Mouse (Mus musculus) c-Kit-positive CD71-positive TER-119-positive erythroid progenitor cells, embryonic 14.5 days (primary cell): ENCODE measurements around the gene Grasp.
A peak's percentile ranks its signal among the peaks of the same experiment; 100 is the strongest.

Experiments used
- DNase-seq: peaks from one replicate; pipeline ENCODE4 v3.0.0-alpha.2; 2013; ENCODE audit warnings: low spot score

Gene Grasp

DNA sequence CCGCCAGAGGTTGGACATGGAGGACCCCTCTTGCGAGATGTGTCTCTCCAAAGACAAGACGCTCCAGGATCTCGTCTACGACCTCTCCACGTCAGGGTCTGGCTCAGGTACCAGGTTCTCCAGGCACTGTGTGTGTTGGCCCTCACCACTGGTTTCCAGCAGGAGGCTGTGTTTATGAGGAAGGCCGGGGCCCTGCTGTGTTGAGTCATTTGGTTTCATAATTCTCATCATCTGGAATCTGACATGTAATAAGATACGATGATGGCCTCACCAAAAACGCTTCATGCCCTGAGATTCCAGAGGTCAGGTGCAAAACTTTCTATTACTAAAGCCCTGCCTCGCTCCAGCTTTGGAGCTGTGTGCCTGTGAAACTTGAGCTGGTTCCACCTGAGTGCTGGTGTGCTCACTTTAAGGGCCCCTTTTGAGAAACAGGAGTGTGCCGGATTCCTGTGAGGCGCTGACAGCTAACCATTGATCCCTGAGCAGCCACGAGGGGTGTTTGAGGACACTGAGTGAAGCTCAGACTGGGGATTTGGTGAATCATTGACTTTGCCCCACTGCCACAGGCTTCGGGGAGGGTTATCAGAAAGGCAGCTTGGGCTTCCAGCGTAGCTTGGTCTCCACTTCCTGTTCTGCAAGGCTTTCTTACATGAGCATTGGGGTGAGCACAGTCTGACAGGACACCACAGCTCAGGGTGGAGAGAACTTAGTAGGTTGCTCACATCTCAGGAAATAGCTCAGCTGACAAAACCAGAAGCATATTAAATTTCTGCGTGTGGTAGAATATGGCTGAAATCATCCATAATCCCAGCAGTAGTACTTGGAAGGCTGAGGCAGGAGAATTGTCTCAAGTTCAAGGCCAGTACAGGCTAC, 28.8 kb upstream of the Grasp start:
- DNase-seq, result no peak

DNA sequence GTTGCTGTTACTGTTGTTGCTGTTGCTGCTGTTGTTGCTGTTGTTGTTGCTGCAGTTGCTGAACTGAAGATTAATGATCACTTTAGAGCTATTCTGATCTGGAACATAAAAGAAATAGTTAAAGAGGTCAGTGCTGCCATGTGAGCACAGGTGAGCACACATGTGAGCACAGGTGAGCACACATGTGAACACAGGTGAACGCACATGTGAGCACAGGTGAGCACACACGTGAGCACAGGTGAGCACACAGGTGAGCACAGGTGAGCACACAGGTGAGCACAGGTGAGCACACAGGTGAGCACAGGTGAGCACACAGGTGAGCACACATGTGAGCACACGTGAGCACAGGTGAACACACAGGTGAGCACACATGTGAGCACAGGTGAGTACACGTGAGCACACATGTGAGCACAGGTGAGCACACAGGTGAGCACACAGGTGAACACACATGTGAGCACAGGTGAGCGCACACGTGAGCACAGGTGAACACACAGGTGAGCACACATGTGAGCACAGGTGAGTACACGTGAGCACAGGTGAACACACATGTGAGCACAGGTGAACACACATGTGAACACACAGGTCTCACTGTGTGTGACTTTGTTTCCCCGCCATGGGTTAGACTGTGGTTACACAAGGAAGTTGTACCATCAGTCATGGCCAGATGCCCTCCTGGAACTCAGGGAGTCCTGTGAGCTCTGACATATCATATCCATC, 27.8 kb upstream of the Grasp start:
- DNase-seq, result no peak

DNA sequence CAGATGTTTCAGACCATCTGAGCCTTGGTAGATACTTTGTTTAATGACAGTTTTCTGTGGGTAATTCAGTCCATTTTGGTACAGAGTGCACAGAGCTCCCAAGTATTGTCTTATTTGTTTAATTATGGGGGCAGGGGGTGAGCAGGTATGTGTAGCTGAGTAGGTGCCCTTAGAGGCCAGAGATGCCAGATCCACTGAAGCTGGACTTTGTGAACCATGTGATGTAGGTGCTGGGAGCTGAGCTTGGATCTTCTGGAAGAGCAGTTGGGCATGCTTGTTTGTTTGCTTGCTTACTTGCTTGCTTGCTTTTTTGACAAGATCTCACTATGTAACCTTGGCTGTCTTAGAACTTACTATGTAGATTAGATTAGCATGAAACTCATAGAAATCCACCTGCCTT, 27.0 kb upstream of the Grasp start:
- no peak for DNase-seq

DNA sequence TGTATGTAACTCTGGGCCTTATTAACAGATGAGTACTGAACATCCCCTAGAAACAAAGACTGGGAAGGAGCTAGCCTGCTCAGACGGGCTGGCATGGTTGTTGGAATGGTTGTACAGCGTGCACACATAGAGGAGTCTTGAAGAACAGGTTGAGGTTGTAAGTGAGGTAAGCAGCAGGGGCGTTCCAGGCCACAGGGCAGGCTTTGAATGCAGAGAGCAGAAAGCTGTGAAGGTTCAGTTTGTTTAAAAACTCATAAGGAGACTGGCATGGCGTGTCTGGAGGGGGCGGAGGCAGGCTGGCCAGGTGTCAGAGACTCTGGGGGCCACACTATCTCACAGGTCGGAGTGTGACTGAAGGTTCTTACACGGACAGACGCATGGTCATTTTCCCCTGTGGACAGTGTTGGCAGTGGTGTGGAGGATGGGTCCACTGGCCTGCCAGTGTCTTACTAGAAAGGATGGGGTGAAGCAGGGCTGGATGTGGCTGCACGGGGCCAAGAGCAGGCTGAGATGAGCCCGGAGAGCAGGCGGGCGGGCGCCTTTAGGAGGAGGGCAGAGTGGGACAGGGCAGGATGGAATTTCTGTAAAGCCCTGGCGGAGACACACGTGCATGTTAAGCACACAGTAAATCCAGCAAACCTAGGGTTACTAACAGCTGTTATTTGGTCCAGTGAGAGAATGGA, 26.4 kb upstream of the Grasp start:
- no peak for DNase-seq

GRCm38 (mm10) chr15:101198218-101198617, 25.8 kb upstream of the Grasp start:
- DNase-seq, result no peak

- DNase-seq, result no peak
Measured at GRCm38 (mm10) chr15:101198850-101199249, 25.1 kb upstream of the Grasp start.

DNA sequence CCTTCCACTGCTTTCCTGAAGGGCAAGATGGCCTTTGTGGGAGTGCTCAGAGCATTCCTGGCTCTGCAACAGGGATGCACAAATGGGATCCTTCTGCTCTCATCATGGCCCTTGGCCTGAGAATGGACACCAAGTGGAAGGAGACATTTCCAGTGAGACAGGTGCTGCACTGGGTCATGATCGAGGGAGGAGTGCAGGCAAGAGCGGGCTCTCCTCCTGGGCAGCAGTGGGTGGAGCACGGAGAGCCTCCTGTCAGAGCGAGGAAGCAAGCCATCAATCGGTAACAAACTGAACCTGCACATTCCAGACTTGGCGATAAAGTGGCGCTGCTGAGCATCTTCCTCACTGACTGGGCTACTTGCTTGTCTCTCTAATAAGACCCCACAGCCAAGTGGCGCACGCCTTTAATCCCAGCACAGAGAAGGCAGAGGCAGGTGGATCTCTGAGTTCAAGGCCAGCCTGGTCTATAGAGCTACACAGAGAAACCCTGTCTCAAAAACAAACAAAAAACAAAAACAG, 23.2 kb upstream of the Grasp start:
- DNase-seq, result no peak

GRCm38 (mm10) chr15:101201414-101201813, 22.6 kb upstream of the Grasp start:
- DNase-seq, result no peak

DNA sequence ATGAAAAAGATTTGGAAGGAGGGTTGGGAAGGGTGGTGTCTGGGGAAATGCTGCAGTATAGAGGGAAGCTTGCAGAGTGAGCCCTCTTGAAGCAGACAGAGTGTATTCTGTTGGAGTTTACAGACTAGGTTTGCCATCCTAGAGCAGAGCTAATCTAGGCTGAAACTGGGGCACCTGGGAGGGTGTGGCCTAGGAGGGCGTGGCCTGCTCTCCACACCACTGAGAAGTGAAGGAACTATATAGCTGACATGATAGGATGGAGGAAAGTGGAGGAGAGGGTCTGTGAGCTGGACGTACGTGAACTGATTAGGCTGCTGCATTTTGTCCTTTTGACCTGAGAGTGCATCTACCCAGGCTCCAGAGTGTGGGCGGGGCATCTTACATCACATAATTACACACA, 20.3 kb upstream of the Grasp start:
- no peak for DNase-seq

DNA sequence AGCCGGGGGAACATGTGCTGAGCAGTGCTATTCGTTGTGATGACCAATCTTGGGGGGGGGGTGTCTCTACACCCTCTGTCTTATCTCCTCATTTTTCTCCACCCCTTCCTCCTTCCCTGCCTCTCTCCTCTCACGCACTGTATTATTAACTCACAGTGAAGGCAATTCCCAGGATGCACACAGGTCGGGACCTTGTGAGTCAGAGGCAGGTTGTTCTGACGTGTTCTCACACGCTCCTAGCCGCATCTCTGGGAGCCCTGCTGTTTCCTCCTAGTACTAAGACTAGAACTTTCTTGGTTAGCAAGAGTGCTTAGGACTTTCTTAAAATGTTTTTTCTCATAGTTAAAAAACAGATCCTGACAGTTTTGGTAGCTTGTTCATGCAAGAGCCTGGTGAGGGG, 19.2 kb upstream of the Grasp start:
- no peak for DNase-seq

DNA sequence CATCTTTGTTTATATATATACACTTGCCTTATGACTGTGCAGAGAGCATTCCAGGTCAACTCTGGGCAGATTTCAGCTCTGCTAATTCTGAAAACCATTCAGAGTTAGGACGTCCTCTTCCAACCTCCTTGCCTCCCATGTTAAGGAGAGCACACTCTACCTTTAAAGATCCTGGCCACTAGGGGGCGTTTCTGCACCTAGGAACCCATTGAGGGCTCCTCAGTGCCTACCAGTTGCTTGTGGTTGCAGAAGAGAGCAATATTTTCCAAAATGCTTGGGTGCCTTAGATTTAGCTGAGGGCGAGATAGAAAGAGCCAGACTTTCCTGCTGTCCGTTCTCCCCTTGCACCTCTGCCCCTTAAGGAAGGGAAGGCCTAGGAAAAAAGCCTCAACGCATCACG, 13.8 kb upstream of the Grasp start:
- peak; percentile 52 for DNase-seq

DNA sequence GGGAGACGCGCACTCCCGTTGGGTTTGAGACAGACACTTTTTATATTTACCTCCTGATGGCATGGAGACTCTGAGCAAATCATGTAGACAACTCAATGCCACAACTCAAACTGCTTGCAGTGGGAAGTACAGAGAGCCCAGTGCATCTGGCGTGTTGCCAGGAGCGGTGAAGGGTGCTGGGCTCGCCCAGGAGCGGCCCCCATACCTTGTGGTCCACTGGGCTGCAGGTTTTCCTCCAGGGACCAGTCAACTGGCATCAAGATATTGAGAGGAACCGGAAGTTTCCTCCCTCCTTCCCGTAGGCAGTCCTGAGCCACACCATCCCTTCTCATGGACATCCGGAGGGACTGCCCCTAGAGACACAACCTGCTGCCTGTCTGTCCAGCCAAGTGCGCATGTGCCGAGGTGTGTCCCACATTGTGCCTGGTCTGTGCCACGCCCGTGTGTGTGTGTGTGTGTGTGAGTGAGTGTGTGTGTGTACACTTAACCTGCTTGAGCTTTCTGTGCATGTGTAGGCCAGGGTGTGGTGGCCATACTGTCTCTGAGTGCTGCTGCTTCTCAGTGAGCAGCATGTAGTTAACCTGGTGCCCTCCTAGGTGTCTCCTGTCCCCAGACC, 12.9 kb upstream of the Grasp start:
- DNase-seq, result no peak

DNA sequence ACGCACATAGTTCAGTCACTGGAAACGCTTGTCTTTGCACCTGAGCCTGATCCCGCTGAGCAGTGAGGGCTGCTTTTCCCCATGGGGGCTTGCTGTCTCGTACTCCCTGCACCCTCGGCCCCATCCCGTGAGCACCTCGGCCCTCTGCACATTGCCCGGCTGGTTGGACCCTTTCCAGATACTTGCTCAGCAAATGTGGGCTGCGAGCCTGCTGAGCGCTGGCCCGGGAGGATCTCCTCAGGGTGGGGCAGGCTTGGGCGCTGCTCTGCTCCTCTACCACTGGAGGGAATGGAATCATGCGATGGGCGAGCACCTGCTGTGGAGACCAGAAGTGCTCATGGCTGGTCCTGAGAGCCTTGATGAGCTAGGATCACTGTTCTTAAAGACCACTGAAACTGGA, 11.6 kb upstream of the Grasp start:
- DNase-seq, result no peak

DNA sequence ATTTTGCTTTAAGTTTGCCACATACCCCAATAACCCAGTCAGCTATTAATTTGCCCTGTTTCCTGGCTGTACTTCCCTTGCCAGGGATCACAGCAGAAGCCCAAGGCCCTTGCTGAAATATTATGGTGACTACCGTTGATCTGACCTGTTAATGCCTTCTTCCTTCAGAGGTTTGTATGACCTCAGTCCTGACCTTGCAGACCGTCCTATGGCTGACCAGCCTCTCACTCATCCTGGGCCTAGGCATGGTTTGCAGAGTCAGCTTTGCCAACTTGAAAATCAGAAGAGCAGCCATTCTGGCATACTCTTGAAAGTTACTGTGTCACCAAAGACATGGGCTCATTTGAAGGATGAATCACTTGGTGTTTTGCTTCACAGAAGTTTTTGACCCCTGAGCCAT, 8.9 kb upstream of the Grasp start:
- DNase-seq, result no peak

- no peak for DNase-seq
Measured at GRCm38 (mm10) chr15:101216036-101216435, 8.0 kb upstream of the Grasp start.

- no peak for DNase-seq
Measured at GRCm38 (mm10) chr15:101220905-101221297, 3.1 kb upstream of the Grasp start.

GRCm38 (mm10) chr15:101221298-101222104, 2.5 kb upstream of the Grasp start:
- DNase-seq, result no peak

DNA sequence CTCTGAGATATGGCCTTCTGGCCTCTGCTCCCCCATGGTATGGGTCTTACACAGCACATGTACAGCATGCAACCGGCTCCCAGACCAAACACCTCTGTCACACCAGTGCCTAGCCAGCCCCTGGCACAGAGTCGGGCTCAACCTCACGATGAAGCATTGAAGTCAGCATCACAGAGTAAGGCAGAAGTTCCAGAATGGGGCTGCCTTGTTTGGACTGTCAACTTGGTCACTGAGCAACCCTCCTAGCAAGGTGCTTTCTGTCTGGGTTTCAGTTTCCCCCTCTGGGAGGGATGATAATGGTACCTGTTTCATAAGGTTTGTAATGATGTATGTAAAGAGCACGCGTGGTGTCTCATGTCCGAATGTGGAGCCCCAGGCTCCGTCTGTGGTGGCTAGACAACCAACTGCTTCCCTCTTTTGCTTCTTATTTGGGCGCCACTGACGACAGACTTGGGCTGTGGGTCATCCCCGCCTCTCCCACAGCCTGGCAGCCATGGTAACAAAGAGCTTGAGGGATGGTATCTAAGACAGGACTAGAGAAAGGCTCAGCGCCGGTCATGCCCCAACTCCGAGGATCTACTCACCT, 998 bp upstream of the Grasp start:
- no peak for DNase-seq

DNA sequence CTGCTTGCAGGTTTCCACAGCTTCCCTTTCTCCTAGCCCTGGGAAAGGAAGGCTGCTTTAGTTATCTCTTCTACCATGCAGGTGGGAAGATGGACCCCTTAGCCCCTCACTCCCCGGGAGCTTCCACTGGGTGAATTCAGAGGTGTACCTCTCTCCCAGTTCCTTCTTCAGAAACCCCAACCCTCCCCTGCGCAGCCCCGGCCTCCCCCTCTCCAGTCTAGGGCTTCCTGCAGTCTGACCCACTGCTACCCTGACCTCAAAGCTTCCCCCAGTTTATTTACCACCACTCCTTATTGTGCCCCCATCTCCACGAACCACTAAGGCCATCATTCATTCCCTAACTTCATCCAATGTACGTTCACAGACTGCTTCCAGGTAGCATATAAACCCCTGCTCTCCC, 392 bp upstream of the Grasp start:
- no peak for DNase-seq

DNA sequence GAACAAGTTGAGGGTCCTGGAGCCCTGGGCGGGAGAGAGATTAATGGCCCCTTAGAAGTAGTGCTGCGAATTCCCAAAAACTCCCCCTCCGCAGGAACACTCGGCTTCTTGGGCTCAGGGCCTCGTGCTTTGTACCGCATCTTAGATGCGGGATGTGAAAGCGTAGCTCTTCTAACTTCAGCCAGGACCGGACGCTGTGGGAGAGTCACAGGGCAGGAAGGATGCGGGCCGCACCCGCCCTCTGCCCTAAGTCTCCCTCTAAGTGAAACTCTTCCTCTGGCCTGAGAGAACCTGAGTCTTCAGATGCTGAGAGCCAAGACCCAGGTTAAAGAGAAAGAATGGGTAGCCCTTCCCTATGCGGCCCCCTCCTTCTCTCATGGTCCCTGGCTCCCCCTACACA, 989 bp downstream of the Grasp start:
- no peak for DNase-seq

GRCm38 (mm10) chr15:101227971-101228370, 4.0 kb downstream of the Grasp start:
- DNase-seq, result no peak
